Mouse (Mus musculus): Measurements from ENCODE around the gene Lyz1. TPM values are rescaled to one million over a fixed set of nuclear protein-coding genes. Genes with fewer than 3 reads are reported as not detected.
"Not testable (repeated sequence)": the region's sequence is repeated elsewhere in the genome, so short reads cannot be mapped to it uniquely, and the experiment has no call there.

Lyz1 gene
- polyA plus RNA-seq, 1 experiment from 2014 or later: not detected

DNA sequence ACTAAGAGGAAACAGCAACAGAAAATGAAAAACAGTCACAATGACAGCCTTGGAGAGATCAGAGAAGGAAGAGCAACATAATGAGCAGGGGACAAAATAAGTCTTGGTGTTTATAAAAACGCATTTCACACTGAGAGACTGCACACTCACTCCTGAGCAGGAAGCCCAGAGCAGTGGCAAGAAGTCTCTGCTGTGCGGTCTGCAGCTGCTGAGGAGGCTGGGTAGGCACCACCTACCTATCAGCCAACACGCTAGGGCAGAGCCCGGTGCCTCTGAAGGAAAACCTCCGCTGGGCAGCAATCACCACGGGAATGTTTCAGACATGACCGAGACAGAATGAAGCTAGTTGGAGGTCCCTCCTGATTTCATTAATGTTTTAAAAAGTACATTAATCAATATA is 7.1 kb downstream of the Lyz1 start:
- ATAC-seq (replicated peaks; ENCODE audit: low FRiP score); H3K4me3 ChIP-seq (replicated peaks); H3K4me1 ChIP-seq; H3K9ac ChIP-seq; H3K4me2 ChIP-seq; H3K36me3 ChIP-seq; H3K27ac ChIP-seq; H3K27me3 ChIP-seq; H3K9me3 ChIP-seq (replicated peaks): not testable (repeated sequence)
- WGBS: 86% methylated on average over 3 of the region's 7 CpGs

DNA sequence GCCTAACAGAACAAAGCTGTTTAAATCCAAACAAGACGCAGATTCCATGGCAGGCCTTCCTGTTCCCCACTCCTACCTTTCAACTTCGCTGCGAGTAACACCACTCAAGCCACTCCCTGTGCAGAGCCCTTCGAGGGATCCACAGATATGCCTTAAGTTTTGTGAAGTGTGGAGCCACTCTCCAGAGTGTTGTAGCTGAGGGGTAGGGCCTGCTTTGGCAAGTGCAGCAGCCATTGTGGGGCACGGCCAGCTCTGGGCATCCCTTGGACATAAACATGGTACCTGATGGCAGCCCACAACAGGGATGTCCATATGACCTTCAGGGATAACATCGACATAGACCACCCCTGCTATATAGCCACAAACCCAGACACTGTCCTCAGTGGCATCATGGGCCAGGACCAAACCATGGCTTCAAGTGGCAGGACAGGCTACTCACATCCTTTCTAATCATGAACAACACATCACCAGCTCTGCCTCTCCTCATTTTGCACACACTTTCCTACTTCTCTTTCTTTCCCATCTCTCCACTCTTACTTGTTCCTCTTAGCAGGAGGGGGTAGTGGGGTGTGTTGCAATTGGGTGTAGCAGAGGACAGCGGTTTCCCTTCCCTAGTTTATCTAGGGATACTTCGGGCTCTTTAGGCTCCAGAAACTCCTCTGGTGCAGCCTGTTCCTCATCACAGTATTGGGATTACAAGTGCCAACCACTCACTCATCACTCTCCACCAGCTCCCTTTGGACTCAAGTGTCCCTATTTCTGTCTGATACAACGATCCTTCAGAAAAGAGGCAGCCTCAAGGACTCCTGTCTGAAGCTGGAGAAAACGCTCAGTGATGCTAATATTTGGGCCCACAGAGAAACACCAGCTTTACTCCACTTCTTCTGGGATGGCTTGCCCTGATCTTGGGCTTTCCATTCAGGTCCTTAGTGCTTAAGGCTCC is 7.8 kb downstream of the Lyz1 start:
- WGBS: 88% methylated on average over 10 of the region's 10 CpGs
- Histone ChIP-seq H3K27ac (no peak overlapping the region), H3K27me3 (no peaks in the 10 kb centered on the region), H3K9ac (no peak overlapping the region), H3K9me3 (replicated peaks) (no peaks in the 10 kb centered on the region), H3K4me1 (no peaks in the 10 kb centered on the region), H3K36me3 (no peaks in the 10 kb centered on the region), H3K4me3 (replicated peaks) (no peak overlapping the region), H3K4me2 (no peak overlapping the region)
- no peak for ATAC-seq (replicated peaks; ENCODE audit: low FRiP score)

DNA sequence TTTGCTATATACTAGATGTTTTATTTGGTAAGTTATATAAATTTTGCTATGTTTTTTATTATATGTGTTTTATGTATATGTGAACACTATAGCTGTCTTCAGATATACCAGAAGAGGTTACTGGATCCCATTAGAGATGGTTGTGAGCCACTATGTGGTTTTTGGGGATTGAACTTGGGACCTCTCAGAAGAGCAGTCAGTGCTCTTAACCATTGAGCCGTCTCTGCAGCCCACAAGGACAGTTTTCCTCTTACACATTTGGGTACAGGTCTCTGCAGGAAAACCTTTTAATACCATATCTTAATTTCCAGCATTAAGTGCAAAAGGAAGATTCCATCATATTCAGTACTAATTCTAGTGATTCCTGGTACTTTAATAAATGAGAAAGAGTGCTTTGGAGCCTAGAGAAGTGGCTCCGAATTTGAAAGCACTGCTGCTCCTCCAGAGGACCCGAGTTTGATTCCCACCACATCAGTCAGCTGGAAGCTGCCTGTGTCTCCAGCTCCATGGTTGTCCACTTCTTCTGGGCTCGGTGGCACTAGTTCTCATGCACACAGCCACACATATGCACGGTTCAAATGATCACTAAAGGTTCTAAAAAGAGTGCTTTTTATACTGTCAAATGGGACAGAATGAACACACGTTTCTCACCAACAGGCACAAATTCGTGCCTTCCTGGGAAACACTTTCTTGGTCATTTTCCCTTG is 8.6 kb downstream of the Lyz1 start:
- no peak overlapping the region for H3K27ac ChIP-seq
- no peaks in the 10 kb centered on the region for H3K9me3 ChIP-seq (replicated peaks)
- no peak overlapping the region for H3K4me3 ChIP-seq (replicated peaks)
- ATAC-seq (replicated peaks; ENCODE audit: low FRiP score): no peak
- no peak overlapping the region for H3K4me2 ChIP-seq
- no peaks in the 10 kb centered on the region for H3K27me3 ChIP-seq
- H3K36me3 ChIP-seq: no peaks in the 10 kb centered on the region
- no peaks in the 10 kb centered on the region for H3K4me1 ChIP-seq
- no peak overlapping the region for H3K9ac ChIP-seq
- WGBS: 79% methylated on average over 7 of the region's 7 CpGs

DNA sequence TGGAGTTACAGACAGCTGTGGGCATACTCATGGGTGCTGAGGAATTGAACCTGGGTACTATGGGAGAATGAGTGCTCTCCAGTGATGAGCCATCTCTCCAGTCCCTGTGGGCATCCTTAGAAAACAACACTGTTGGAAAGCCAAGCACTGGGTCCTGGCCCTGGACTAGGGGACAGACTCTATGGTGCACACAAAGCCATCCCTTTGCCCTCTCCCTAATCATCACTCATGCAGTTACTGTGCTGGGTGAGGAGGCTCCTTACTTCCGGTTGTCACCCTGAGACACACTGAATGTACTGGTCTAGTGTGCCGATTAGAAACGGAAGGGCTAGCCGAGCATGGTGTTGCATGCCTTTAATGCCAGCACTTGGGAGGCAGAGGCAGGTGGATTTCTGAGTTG is 9.5 kb downstream of the Lyz1 start:
- ATAC-seq (replicated peaks; ENCODE audit: low FRiP score); H3K27ac ChIP-seq; H3K27me3 ChIP-seq; H3K4me1 ChIP-seq; H3K9me3 ChIP-seq (replicated peaks); H3K4me3 ChIP-seq (replicated peaks); H3K4me2 ChIP-seq; H3K36me3 ChIP-seq; H3K9ac ChIP-seq: not testable (repeated sequence)
- WGBS: 83% methylated on average over 4 of the region's 4 CpGs

DNA sequence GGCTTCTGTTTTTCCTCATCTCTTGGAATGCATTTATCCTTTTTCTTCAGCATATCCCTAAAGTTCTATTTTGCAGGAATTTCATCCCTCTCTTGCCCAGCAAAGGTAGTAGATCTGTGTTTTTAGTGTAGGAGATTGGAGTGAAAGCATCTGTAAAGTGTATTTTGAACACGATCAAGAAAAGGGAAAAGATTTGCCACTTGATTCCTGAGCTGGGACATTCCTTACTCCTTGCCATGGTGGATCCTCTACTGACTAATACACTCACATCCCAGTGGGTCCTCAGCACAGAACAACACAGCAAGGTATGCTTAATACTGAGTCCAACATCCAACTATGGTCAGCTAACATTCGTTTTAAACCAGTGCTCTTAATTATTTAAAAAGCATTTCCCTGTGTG is 10.1 kb downstream of the Lyz1 start:
- no peak overlapping the region for H3K27ac ChIP-seq
- no peak for ATAC-seq (replicated peaks; ENCODE audit: low FRiP score)
- no peak overlapping the region for H3K4me3 ChIP-seq (replicated peaks)
- no peaks in the 10 kb centered on the region for H3K36me3 ChIP-seq
- no peaks in the 10 kb centered on the region for H3K27me3 ChIP-seq
- no peak overlapping the region for H3K9ac ChIP-seq
- WGBS: 83% methylated on average over 2 of the region's 2 CpGs
- no peaks in the 10 kb centered on the region for H3K9me3 ChIP-seq (replicated peaks)
- H3K4me2 ChIP-seq: no peak overlapping the region
- H3K4me1 ChIP-seq: no peaks in the 10 kb centered on the region

DNA sequence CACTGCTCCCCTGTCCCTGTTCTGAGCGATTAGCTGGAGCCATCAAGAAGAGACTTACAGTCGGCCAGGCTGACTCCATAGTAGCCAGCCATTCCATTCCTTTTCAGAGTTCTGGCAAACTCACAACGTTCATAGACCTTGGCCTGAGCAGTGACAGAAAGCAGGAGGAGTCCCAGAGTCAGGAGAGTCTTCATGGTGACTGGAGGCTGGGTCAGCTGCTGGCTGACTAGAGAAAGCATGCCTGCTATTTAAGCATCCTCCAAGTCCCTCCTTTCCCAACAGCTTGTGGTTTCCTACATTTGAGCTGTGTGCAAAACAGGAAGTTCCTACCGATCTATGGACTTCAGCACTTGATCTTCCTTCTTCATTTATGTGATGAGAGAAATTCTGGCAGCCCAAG is 10.6 kb downstream of the Lyz1 start, which contains the start of gene Lyz2:
Lyz2 (minus strand) TSS at position 273 of the 400 bp plus-strand sequence.
- Histone ChIP-seq H3K9me3 (replicated peaks) (no peaks in the 10 kb centered on the region), H3K27ac (no peak within 1 kb of the TSS), H3K4me2 (no peak within 1 kb of the TSS), H3K4me1 (no peaks in the 10 kb centered on the region), H3K9ac (no peak within 1 kb of the TSS), H3K4me3 (replicated peaks) (no peak within 1 kb of the TSS), H3K27me3 (no peaks in the 10 kb centered on the region), H3K36me3 (no peaks in the 10 kb centered on the region)
- no peak for ATAC-seq (replicated peaks; ENCODE audit: low FRiP score)
- 61% methylated on average over 4 of the region's 4 CpGs for WGBS

DNA sequence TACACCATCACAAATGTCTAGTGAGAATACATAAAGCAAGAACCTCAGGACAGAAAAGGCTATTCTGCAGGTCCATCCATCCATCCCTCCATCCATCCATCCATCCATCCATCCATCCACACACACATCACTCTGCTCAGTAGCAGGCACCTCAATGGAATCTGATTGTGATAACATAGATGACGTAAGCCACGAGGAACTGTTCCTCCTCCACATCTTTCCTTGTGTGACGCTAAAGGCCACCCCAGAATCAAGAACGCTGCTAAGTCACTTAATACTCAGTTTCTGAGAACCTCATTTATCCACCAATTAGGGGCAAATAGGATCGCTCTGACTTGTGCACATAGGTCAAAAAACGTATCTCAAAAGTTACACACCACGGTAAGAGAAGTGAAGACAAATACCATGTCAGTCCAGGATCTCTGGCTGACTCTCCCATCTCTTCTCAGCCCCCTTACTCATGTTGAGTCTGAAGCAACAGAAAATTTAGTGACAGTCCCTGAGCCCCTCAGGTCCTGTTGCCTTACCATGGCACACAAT is 11.2 kb downstream of the Lyz1 start:
- Histone ChIP-seq H3K27me3 (no peaks in the 10 kb centered on the region), H3K4me1 (no peaks in the 10 kb centered on the region), H3K4me2 (no peak overlapping the region), H3K27ac (no peak overlapping the region), H3K9me3 (replicated peaks) (no peaks in the 10 kb centered on the region), H3K9ac (no peak overlapping the region), H3K36me3 (no peaks in the 10 kb centered on the region), H3K4me3 (replicated peaks) (no peak overlapping the region)
- no peak for ATAC-seq (replicated peaks; ENCODE audit: low FRiP score)
- 84% methylated on average over 7 of the region's 7 CpGs for WGBS

DNA sequence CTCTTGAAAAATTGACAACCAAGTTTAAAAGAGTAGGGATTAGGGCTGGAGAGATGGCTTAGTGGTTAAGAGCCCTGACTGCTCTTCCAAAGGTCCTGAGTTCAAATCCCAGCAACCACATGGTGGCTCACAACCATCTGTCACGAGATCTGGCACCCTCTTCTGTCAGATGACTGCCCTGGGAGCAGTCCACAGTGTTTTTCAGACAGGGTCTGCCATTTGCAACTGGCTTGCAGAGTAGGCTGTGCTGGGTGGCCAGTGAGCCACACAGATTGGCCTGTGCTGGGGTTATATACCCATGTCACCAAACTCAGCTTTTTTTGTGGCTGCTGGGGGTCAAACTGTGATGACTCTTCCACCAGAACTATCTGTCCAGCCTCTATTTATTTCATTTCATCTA is 12.7 kb downstream of the Lyz1 start:
- H3K9ac ChIP-seq: no peak overlapping the region
- 74% methylated on average over 1 of the region's 1 CpGs for WGBS

DNA sequence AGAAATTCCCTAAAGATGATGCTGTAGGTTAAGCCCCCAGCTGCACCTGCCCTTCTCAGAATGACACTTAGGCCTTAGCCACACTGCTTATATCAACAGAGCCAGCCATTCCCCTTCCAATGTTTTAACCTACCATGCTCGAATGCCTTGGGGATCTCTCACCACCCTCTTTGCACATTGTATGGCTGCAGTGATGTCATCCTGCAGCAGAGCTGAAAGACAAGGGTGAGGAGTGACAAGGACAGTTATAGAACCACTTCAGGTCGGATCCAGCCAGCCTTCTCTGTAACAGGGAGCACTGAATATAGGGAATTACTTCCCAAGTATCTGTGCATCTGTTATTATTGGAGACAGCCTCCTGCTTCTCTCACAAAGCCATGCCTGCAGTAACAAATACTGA is 14.2 kb downstream of the Lyz1 start:
- not testable (repeated sequence) for H3K4me1 ChIP-seq; H3K4me2 ChIP-seq; H3K36me3 ChIP-seq; H3K9ac ChIP-seq; H3K9me3 ChIP-seq (replicated peaks); H3K27ac ChIP-seq; H3K27me3 ChIP-seq; H3K4me3 ChIP-seq (replicated peaks); ATAC-seq (replicated peaks; ENCODE audit: low FRiP score)
- 70% methylated on average over 2 of the region's 2 CpGs for WGBS

More for the DNA sequence above, 12.7 kb downstream of the Lyz1 start:
- Histone ChIP-seq H3K27me3 (no peaks in the 10 kb centered on the region), H3K4me3 (replicated peaks) (no peak overlapping the region), H3K4me2 (no peak overlapping the region), H3K9me3 (replicated peaks) (no peaks in the 10 kb centered on the region), H3K36me3 (no peaks in the 10 kb centered on the region), H3K27ac (no peak overlapping the region), H3K4me1 (no peaks in the 10 kb centered on the region)
- no peak for ATAC-seq (replicated peaks; ENCODE audit: low FRiP score)

DNA sequence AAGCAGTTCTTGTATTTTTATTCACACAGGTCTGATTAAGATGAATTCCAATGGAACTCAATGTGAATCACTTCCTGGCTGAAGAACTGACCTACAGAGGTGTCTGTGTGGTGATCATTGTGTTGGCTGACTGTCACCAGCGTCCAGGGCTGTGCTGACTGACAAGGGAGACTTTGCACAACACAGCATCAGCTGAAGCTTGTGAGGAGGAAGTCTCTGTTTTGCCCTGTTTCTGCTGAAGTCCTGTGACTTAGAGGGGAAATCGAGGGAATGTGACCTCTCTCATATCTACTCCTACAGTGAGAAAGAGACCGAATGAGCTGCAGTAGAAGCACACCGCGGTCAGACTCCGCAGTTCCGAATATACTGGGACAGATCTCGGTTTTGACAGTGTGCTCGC is 14.9 kb downstream of the Lyz1 start:
- not testable (repeated sequence) for H3K27ac ChIP-seq; ATAC-seq (replicated peaks; ENCODE audit: low FRiP score); H3K27me3 ChIP-seq; H3K4me1 ChIP-seq; H3K9ac ChIP-seq; H3K4me3 ChIP-seq (replicated peaks); H3K36me3 ChIP-seq; H3K9me3 ChIP-seq (replicated peaks); H3K4me2 ChIP-seq
- 86% methylated on average over 9 of the region's 9 CpGs for WGBS

DNA sequence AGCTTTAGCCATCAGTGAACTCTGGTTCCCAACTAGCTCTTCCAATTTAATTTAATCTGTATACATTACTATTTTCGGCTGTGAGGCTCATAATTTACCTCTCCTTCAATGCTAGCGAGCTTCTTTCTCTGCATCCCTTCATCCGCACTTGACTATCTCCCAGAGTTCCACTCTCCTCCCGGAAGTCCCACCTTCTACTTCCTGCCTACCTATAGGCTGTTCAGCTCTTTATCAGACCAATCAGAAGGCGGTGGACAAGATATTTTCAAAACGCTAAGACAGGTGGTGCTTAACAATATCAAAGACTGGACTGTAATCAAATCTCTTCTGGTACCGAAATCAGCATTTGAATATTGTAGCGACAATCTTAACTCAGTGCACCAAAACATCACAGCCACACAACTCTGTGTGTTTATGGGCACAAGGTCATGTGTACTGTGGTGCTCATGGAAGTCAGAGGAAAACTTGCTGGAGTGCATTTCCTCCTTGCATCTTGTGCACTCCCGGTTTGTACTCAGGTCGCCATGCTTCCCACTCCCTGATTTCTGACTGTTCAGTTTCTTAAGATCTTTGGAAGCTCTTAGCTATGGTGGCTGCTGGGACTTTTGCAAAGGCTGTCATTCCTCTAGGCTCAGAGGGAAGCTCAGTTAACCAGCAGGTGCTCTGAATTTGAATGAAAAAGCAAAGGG is 16.8 kb downstream of the Lyz1 start:
- no peak for ATAC-seq (replicated peaks; ENCODE audit: low FRiP score)
- Histone ChIP-seq H3K9me3 (replicated peaks) (no peaks in the 10 kb centered on the region), H3K4me1 (no peaks in the 10 kb centered on the region), H3K36me3 (no peaks in the 10 kb centered on the region), H3K4me3 (replicated peaks) (no peak overlapping the region), H3K27ac (no peak overlapping the region), H3K27me3 (no peaks in the 10 kb centered on the region), H3K4me2 (no peak overlapping the region), H3K9ac (no peak overlapping the region)
- WGBS: 84% methylated on average over 10 of the region's 10 CpGs

DNA sequence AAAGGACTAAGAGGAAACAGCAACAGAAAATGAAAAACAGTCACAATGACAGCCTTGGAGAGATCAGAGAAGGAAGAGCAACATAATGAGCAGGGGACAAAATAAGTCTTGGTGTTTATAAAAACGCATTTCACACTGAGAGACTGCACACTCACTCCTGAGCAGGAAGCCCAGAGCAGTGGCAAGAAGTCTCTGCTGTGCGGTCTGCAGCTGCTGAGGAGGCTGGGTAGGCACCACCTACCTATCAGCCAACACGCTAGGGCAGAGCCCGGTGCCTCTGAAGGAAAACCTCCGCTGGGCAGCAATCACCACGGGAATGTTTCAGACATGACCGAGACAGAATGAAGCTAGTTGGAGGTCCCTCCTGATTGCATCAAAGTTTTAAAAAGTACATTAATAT is 18.0 kb downstream of the Lyz1 start:
- ATAC-seq (replicated peaks; ENCODE audit: low FRiP score): not testable (repeated sequence)

More for the DNA sequence above, 18.0 kb downstream of the Lyz1 start:
- not testable (repeated sequence) for H3K4me3 ChIP-seq (replicated peaks); H3K9ac ChIP-seq; H3K36me3 ChIP-seq; H3K27me3 ChIP-seq; H3K4me1 ChIP-seq; H3K27ac ChIP-seq; H3K4me2 ChIP-seq; H3K9me3 ChIP-seq (replicated peaks)
- WGBS: 78% methylated on average over 4 of the region's 7 CpGs

All from kidney, embryonic 15.5 days (tissue).